19 mouse cellular contexts compared by ENCODE assay signal in genomic region chr1:67235468-67236217, GRCm38 (mm10).
"Had no signal": no experiment of that assay in that cellular context is flagged by ENCODE, and none has a peak within 500 bp of the region (broad histone marks: within the 10 kb centered on the region; RNA-seq: fewer than 3 reads in every experiment).

No protein-coding gene starts in this region.

- H3K27me3 ChIP-seq: limb, embryonic 13.5 days; megakaryocyte, embryonic 14.5 days; neural tube, embryonic 15.5 days had no signal

- DNase-seq: kidney, adult 11 months; kidney, adult 9 months; kidney, postnatal 36 days; lung, postnatal 10 days; retina, postnatal 1 day; right cerebral cortex, postnatal 4 days; spleen, adult 18-20 months; thymus, adult 2 months; thymus, postnatal 25 days had no signal

- H3K4me2 ChIP-seq: limb, embryonic 13.5 days; liver, embryonic 11.5 days; lung, embryonic 14.5 days; midbrain, embryonic 11.5 days; neural tube, embryonic 15.5 days had no signal

- H3K9ac ChIP-seq: limb, embryonic 13.5 days; lung, embryonic 14.5 days; neural tube, embryonic 15.5 days had no signal

- H3K4me3 ChIP-seq: layer of hippocampus, adult 2 months; limb, embryonic 13.5 days; megakaryocyte, embryonic 14.5 days; myocyte; neural tube, embryonic 15.5 days had no signal

- H3K27ac ChIP-seq: kidney, postnatal 0 days; layer of hippocampus, adult 2 months; limb, embryonic 13.5 days; macrophage; neural tube, embryonic 15.5 days had no signal

- H3K36me3 ChIP-seq: limb, embryonic 13.5 days; neural tube, embryonic 15.5 days had no signal

- H3K9me3 ChIP-seq: limb, embryonic 13.5 days; megakaryocyte, embryonic 14.5 days; neural tube, embryonic 15.5 days had no signal

- H3K4me1 ChIP-seq: limb, embryonic 13.5 days; megakaryocyte, embryonic 14.5 days; neural tube, embryonic 15.5 days had no signal
